Comparison of ENCODE assay signal across 9 mouse cellular contexts in the genomic region with DNA sequence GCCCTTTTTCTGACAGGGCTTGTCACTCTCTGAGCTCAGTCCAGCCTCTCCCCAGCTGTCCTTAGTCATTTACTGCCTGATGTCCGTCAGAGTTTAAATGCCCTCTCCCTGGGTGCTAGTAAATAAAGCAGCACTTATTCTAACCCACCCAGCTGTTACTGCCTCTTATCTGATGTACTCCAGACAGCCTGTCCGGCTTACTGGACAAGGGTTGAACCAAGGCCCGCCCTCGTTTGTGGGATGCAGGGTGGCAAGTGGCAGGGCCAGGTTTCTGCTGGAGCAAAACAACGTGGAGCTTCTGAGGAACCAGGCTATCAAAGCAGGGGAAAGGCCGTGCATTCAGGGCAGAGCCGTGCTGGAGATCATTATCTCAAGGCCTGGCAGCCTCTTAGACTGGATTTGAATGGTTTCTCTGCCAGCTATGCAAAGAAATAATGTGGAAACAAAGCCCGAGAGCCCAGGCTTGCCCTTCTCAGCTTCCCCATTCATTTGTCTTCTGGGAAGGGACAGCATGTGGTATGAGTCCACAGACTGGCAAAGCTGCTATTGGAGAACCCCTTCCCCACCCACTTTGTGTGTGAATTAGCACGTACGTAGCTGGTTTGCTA. TPM values are rescaled to one million over a fixed set of nuclear protein-coding genes. Genes with fewer than 3 reads are reported as not detected.
DNase-seq lines count a peak whose midpoint lies in the region; ATAC-seq and TF ChIP-seq lines count a peak whose summit lies in the region.
"Had no signal": no experiment of that assay in that cellular context is flagged by ENCODE, and none has a peak within 500 bp of the region (broad histone marks: within the 10 kb centered on the region; RNA-seq: fewer than 3 reads in every experiment).

No protein-coding gene starts in this region.

- no peak overlapping the region for H3K4me2 ChIP-seq in forebrain, embryonic 15.5 days (replicated peaks)
- H3K4me2 ChIP-seq in limb, embryonic 12.5 days, result no peak overlapping the region
- H3K4me2 ChIP-seq in midbrain, embryonic 14.5 days (ENCODE audit: low read length), result no peak overlapping the region

- no peaks in the 10 kb centered on the region for H3K27me3 ChIP-seq in forebrain, embryonic 15.5 days
- no peaks in the 10 kb centered on the region for H3K27me3 ChIP-seq in limb, embryonic 12.5 days
- no peaks in the 10 kb centered on the region for H3K27me3 ChIP-seq in midbrain, embryonic 14.5 days (ENCODE audit: control insufficient read depth, insufficient read depth, low read length)

- ATAC-seq in forebrain, embryonic 15.5 days (replicated peaks), result peak; percentile 57
- ATAC-seq in limb, embryonic 12.5 days (ENCODE audit: insufficient number of reproducible peaks, insufficient read depth, low FRiP score, low TSS enrichment, low read depth), result no peak
- 0 out of 2 replicates have a peak, but pooled peaks have one; percentile 6 for ATAC-seq in midbrain, embryonic 14.5 days (ENCODE audit: low FRiP score, low TSS enrichment)

- H3K4me1 ChIP-seq in forebrain, embryonic 15.5 days, result peaks cover 61% of the 10 kb centered on the region
- peaks cover 49% of the 10 kb centered on the region for H3K4me1 ChIP-seq in limb, embryonic 12.5 days (replicated peaks)
- peaks cover 38% of the 10 kb centered on the region for H3K4me1 ChIP-seq in midbrain, embryonic 14.5 days (ENCODE audit: control insufficient read depth, insufficient read depth, low read length)

- H3K36me3 ChIP-seq in forebrain, embryonic 15.5 days, result peaks cover 4% of the 10 kb centered on the region; the same call in 1 of the 2 replicates
- H3K36me3 ChIP-seq in limb, embryonic 12.5 days, result peaks cover 20% of the 10 kb centered on the region
- H3K36me3 ChIP-seq in midbrain, embryonic 14.5 days (ENCODE audit: control insufficient read depth, insufficient read depth, low read length), result no peaks in the 10 kb centered on the region; the same call in 1 of the 2 replicates

- TF ChIP-seq CTCF in left cerebral cortex, adult 2 months (IDR thresholded peaks at IDR 0.05), result no peak

- no peak overlapping the region for H3K4me3 ChIP-seq in forebrain, embryonic 15.5 days
- no peak overlapping the region for H3K4me3 ChIP-seq in limb, embryonic 12.5 days (replicated peaks)
- no peak overlapping the region for H3K4me3 ChIP-seq in midbrain, embryonic 14.5 days (replicated peaks; ENCODE audit: low read depth, low read length)
- no peak overlapping the region for H3K4me3 ChIP-seq in left cerebral cortex, adult 2 months

- no peak overlapping the region for H3K9ac ChIP-seq in forebrain, embryonic 15.5 days (replicated peaks)
- no peak overlapping the region for H3K9ac ChIP-seq in limb, embryonic 12.5 days (replicated peaks)
- H3K9ac ChIP-seq in midbrain, embryonic 14.5 days (replicated peaks; ENCODE audit: low read length), result no peak overlapping the region

- DNase-seq in heart, adult 11 months, result peak; percentile 93
- DNase-seq in heart, adult 18-20 months, result no peak
- DNase-seq in midbrain, embryonic 14.5 days, result no peak
- DNase-seq in left cerebral cortex, adult 2 months (ENCODE audit: extremely low spot score in 1 of 2, low spot score in 2 of 2), result no peak
- no peak for DNase-seq in embryo, embryonic 10.5 days (ENCODE audit: low spot score)
- no peak for DNase-seq in right cerebral cortex, postnatal 4 days

- no peaks in the 10 kb centered on the region for H3K9me3 ChIP-seq in forebrain, embryonic 15.5 days
- H3K9me3 ChIP-seq in limb, embryonic 12.5 days, result no peaks in the 10 kb centered on the region
- no peaks in the 10 kb centered on the region for H3K9me3 ChIP-seq in midbrain, embryonic 14.5 days (ENCODE audit: control insufficient read depth, low read length)

- peak overlapping the region; percentile 89 for H3K27ac ChIP-seq in forebrain, embryonic 15.5 days (replicated peaks)
- 0 out of 2 replicates have a peak overlapping the region, but pooled peaks have one; percentile 13 for H3K27ac ChIP-seq in limb, embryonic 12.5 days
- peak overlapping the region; percentile 65 for H3K27ac ChIP-seq in midbrain, embryonic 14.5 days (replicated peaks; ENCODE audit: low read depth, low read length)
- no peak overlapping the region for H3K27ac ChIP-seq in left cerebral cortex, adult 2 months

- 7% methylated on average over 10 of the region's 10 CpGs for WGBS in forebrain, embryonic 15.5 days
- 35% methylated on average over 10 of the region's 10 CpGs for WGBS in limb, embryonic 12.5 days
- 21% methylated on average over 10 of the region's 10 CpGs for WGBS in midbrain, embryonic 14.5 days

- intact Hi-C loops in left cerebral cortex, adult 2 months (cut with DNase I), result no loop called here

RNA-seq across cellular contexts. Expression of gene Btg2, which starts 7.4 kb away (rescaled TPM):
- total RNA-seq in heart, adult 18-20 months (2021), result 10 to 100 TPM; 31.1 to 32.0 TPM
- 69.4 and 76.8 TPM in 2 replicates for polyA plus RNA-seq in forebrain, embryonic 15.5 days (2015; fragmentation: Nextera tagmentation; extraction: Ambion mirVana)
- polyA plus RNA-seq in limb, embryonic 12.5 days (2016; fragmentation: Nextera tagmentation; extraction: Ambion mirVana), result 26.7 and 28.1 TPM in 2 replicates
- 34.2 and 61.1 TPM in 2 replicates for polyA plus RNA-seq in midbrain, embryonic 14.5 days (2014; fragmentation: Nextera tagmentation; extraction: Ambion mirVana)
- total RNA-seq in left cerebral cortex, adult 2 months (2021), result 10 to 100 TPM; 26.2 to 28.3 TPM

RNA-seq across cellular contexts. Expression of gene Fmod, which starts 34.5 kb away (rescaled TPM):
- 1 to 10 TPM; 6.2 to 9.3 TPM for total RNA-seq in heart, adult 18-20 months (2021)
- polyA plus RNA-seq in forebrain, embryonic 15.5 days (2015; fragmentation: Nextera tagmentation; extraction: Ambion mirVana), result 4.2 and 6.4 TPM in 2 replicates
- polyA plus RNA-seq in limb, embryonic 12.5 days (2016; fragmentation: Nextera tagmentation; extraction: Ambion mirVana), result 12.6 and 14.8 TPM in 2 replicates
- polyA plus RNA-seq in midbrain, embryonic 14.5 days (2014; fragmentation: Nextera tagmentation; extraction: Ambion mirVana), result 0.31 and 6.4 TPM in 2 replicates
- 10 to 100 TPM; 15.8 to 23.8 TPM for total RNA-seq in left cerebral cortex, adult 2 months (2021)
- total RNA-seq: neutrophil, adult 5-6 weeks had no signal

RNA-seq across cellular contexts. Expression of gene Chit1, which starts 39.5 kb away (rescaled TPM):
- total RNA-seq in heart, adult 18-20 months (2021), result not detected
- polyA plus RNA-seq in forebrain, embryonic 15.5 days (2015; fragmentation: Nextera tagmentation; extraction: Ambion mirVana), result 0.17 and 0.24 TPM in 2 replicates
- not detected in 2 replicates for polyA plus RNA-seq in limb, embryonic 12.5 days (2016; fragmentation: Nextera tagmentation; extraction: Ambion mirVana)
- polyA plus RNA-seq in midbrain, embryonic 14.5 days (2014; fragmentation: Nextera tagmentation; extraction: Ambion mirVana), result 0.26 TPM in 1 of 2 replicates, not detected in the other
- total RNA-seq in left cerebral cortex, adult 2 months (2021), result not detected
